Mouse (Mus musculus) kidney, embryonic 15.5 days (tissue): ENCODE results near the gene Aqp7. TPM values are rescaled to one million over a fixed set of nuclear protein-coding genes. Genes with fewer than 3 reads are reported as not detected.

Source experiments
- ATAC-seq: fragments of 200-750 bp; cut with Nextera tagmentation; replicated peaks from 2 replicates; pipeline ENCODE4 v1.8.0; 2017; ENCODE audit warnings: moderate TSS enrichment; ENCODE audit not compliant: low FRiP score
- H3K27ac ChIP-seq: fragments of 300-500 bp; sonication (generic); 2 replicates; pipeline ENCODE4 v1.5.1; 2015; ENCODE audit warnings: mild to moderate bottlenecking, inconsistent platforms
- H3K27me3 ChIP-seq: fragments of 300-500 bp; sonication (generic); 2 replicates; pipeline ENCODE4 v1.6.1; 2015; ENCODE audit warnings: inconsistent platforms
- H3K36me3 ChIP-seq: fragments of 300-500 bp; sonication (generic); 2 replicates; pipeline ENCODE4 v1.6.1; 2015; ENCODE audit warnings: inconsistent platforms
- H3K4me1 ChIP-seq: fragments of 300-500 bp; sonication (generic); 2 replicates; pipeline ENCODE4 v1.6.1; 2015; ENCODE audit warnings: inconsistent platforms
- H3K4me2 ChIP-seq: fragments of 300-500 bp; sonication (generic); 2 replicates; pipeline ENCODE4 v1.6.1; 2015; ENCODE audit warnings: moderate library complexity, mild to moderate bottlenecking, inconsistent platforms
- H3K4me3 ChIP-seq: fragments of 300-500 bp; sonication (generic); replicated peaks from 2 replicates; pipeline ENCODE4 v1.5.1; 2015; ENCODE audit warnings: mild to moderate bottlenecking, inconsistent platforms
- H3K9ac ChIP-seq: fragments of 300-500 bp; sonication (generic); 2 replicates; pipeline ENCODE4 v1.6.1; 2015; ENCODE audit warnings: mild to moderate bottlenecking, inconsistent platforms
- H3K9me3 ChIP-seq: fragments of 300-500 bp; sonication (generic); replicated peaks from 2 replicates; pipeline ENCODE4 v1.6.1; 2016; ENCODE audit warnings: inconsistent platforms
- WGBS: fragments of 180-500 bp; shearing (Covaris S2); methylation state at CpG from one replicate; pipeline ENCODE4 v1.1.7; 2015; ENCODE audit warnings: mixed read lengths; 5-methylcytosine and 5-hydroxymethylcytosine counted together
- polyA plus RNA-seq: library from polyadenylated mRNA; unstranded; fragments of >200 nt; fragmentation: Nextera tagmentation; extraction: Ambion mirVana; gene quantifications from 2 replicates; pipeline ENCODE4 v1.2.1, GENCODE M21; 2015

Aqp7 gene
- polyA plus RNA-seq, 1 experiment from 2014 or later: 0.88 TPM

GRCm38 (mm10) chr4:41056253-41056652 lies 8.3 kb upstream of the Aqp7 start:
- Histone ChIP-seq H3K9ac (no peak overlapping the region), H3K27ac (peak overlapping the region; percentile 81)
- ATAC-seq: peak; percentile 66

GRCm38 (mm10) chr4:41055111-41055510 lies 7.2 kb upstream of the Aqp7 start:
- H3K4me2 ChIP-seq: peak overlapping the region; percentile 46
- H3K36me3 ChIP-seq: no peaks in the 10 kb centered on the region
- H3K9ac ChIP-seq: 0 out of 2 replicates have a peak overlapping the region, but pooled peaks have one; percentile 19
- H3K4me3 ChIP-seq: peak overlapping the region; percentile 11
- ATAC-seq: peak; percentile 49
- no peaks in the 10 kb centered on the region for H3K27me3 ChIP-seq
- no peaks in the 10 kb centered on the region for H3K9me3 ChIP-seq
- WGBS: 16% methylated on average over 13 of the region's 13 CpGs
- peaks cover 36% of the 10 kb centered on the region for H3K4me1 ChIP-seq
- H3K27ac ChIP-seq: peak overlapping the region; percentile 81

More at GRCm38 (mm10) chr4:41056253-41056652, 8.3 kb upstream of the Aqp7 start:
- Histone ChIP-seq H3K27me3 (no peaks in the 10 kb centered on the region), H3K36me3 (no peaks in the 10 kb centered on the region), H3K9me3 (no peaks in the 10 kb centered on the region), H3K4me3 (no peak overlapping the region), H3K4me2 (no peak overlapping the region), H3K4me1 (peaks cover 31% of the 10 kb centered on the region)
- 33% methylated on average over 1 of the region's 1 CpGs for WGBS

GRCm38 (mm10) chr4:41051781-41052180 lies 3.8 kb upstream of the Aqp7 start:
- H3K27me3 ChIP-seq: no peaks in the 10 kb centered on the region
- WGBS: 80% methylated on average over 7 of the region's 7 CpGs
- H3K9me3 ChIP-seq: no peaks in the 10 kb centered on the region
- no peak overlapping the region for H3K27ac ChIP-seq
- ATAC-seq: no peak
- H3K4me1 ChIP-seq: peaks cover 27% of the 10 kb centered on the region
- no peak overlapping the region for H3K9ac ChIP-seq
- no peak overlapping the region for H3K4me2 ChIP-seq
- no peak overlapping the region for H3K4me3 ChIP-seq
- H3K36me3 ChIP-seq: no peaks in the 10 kb centered on the region

DNA sequence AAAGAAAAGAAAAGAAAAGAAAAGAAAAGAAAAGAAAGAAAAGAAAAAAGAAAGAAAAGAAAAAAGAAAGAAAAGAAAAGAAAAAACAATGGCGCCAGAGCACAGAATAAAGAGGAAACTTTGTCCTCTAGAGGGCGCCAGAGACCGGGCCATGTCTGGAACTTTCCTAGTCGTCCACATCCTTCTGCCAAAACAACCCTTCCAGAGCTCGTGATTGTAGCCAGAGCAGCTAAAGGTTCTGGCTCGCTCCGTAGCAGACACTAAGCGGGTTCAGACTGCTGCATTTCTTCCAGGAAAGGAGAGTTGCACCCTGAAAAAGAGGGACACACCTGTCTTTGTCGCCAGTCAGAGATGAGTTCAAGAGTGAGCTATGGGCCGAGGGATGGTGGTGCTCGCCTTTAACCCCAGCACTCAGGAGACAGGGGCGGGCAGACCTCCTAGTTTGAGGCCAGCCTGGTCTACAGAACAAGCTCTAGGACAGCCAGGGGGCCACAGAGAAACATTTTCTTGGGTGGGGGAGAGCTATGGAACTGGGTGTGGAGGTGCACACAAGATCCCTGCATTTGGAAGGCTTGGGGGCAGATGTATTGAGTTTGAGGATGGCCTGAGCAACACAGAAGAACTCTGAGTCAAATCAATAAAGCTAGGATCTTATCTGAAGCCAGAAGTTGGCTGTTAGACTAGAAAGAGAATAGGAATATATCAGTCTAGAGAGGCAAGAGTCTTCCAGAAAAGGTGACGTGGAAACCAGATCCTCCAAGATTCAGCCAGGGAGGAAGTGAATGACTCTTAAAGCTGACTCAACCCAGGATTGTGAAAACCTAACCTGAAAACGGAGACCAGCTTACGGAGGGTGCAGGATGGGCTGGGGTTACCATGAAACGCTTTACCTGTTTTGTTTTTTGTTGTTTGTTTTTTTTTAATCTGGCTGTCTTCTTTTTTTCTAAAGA lies 3.1 kb upstream of the Aqp7 start:
- Histone ChIP-seq H3K4me3 (peak overlapping the region; percentile 20; the same call in 1 of the 2 replicates), H3K4me2 (peak overlapping the region; percentile 53), H3K27me3 (no peaks in the 10 kb centered on the region), H3K4me1 (peaks cover 21% of the 10 kb centered on the region), H3K9ac (no peak overlapping the region), H3K36me3 (no peaks in the 10 kb centered on the region), H3K9me3 (no peaks in the 10 kb centered on the region), H3K27ac (no peak overlapping the region)
- ATAC-seq: 0 out of 2 replicates have a peak, but pooled peaks have one; percentile 30
- WGBS: 33% methylated on average over 16 of the region's 16 CpGs

GRCm38 (mm10) chr4:41048926-41049325 lies 987 bp upstream of the Aqp7 start:
- H3K4me3 ChIP-seq: no peak overlapping the region
- H3K36me3 ChIP-seq: no peaks in the 10 kb centered on the region
- no peaks in the 10 kb centered on the region for H3K9me3 ChIP-seq
- H3K4me2 ChIP-seq: no peak overlapping the region
- H3K4me1 ChIP-seq: peaks cover 5% of the 10 kb centered on the region
- 67% methylated on average over 2 of the region's 2 CpGs for WGBS
- no peak overlapping the region for H3K9ac ChIP-seq
- H3K27ac ChIP-seq: no peak overlapping the region
- no peaks in the 10 kb centered on the region for H3K27me3 ChIP-seq
- ATAC-seq: no peak

DNA sequence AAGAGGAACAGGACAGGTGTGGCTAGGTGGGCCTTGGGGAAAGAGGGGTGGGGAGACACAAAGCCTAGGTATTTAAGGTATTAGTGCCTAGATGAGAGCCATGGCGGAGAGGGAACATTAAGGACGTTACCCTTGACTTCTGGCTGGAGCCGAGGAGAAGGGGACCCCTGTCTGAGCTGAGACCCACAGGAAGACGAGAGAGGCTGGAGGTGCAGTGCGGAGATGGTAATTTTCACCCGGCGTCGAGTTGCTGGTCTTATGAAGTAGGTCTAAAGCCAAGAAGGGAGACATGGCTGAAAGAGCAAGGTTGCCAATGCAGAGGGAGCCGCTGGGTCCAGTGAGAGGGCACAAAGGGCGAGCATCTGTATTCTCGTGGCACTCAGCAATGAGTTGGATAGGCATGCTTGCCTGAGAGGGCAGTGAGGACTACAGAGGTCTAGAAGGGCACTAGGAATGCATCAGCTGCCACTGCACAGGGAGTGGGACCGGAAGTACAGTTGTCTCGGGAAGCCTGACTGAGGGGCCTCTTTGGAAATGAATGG lies 1.6 kb downstream of the Aqp7 start:
- Histone ChIP-seq H3K9ac (no peak overlapping the region), H3K36me3 (no peaks in the 10 kb centered on the region), H3K4me1 (peaks cover 12% of the 10 kb centered on the region), H3K27ac (no peak overlapping the region), H3K27me3 (no peaks in the 10 kb centered on the region), H3K4me3 (no peak overlapping the region), H3K9me3 (no peaks in the 10 kb centered on the region), H3K4me2 (no peak overlapping the region)
- 78% methylated on average over 13 of the region's 13 CpGs for WGBS
- ATAC-seq: no peak

GRCm38 (mm10) chr4:41045288-41045687 lies 2.7 kb downstream of the Aqp7 start:
- Histone ChIP-seq H3K4me2 (no peak overlapping the region), H3K9me3 (no peaks in the 10 kb centered on the region)
- WGBS: 78% methylated on average over 3 of the region's 3 CpGs

GRCm38 (mm10) chr4:41043961-41044360 lies 4.0 kb downstream of the Aqp7 start:
- H3K9ac ChIP-seq: no peak overlapping the region
- no peak overlapping the region for H3K27ac ChIP-seq
- no peaks in the 10 kb centered on the region for H3K27me3 ChIP-seq
- no peaks in the 10 kb centered on the region for H3K9me3 ChIP-seq
- H3K4me1 ChIP-seq: peaks cover 17% of the 10 kb centered on the region
- WGBS: 77% methylated on average over 5 of the region's 5 CpGs
- no peak overlapping the region for H3K4me2 ChIP-seq
- ATAC-seq: no peak
- H3K36me3 ChIP-seq: no peaks in the 10 kb centered on the region
- no peak overlapping the region for H3K4me3 ChIP-seq

More at GRCm38 (mm10) chr4:41045288-41045687, 2.7 kb downstream of the Aqp7 start:
- no peak for ATAC-seq
- Histone ChIP-seq H3K36me3 (no peaks in the 10 kb centered on the region), H3K9ac (no peak overlapping the region), H3K27me3 (no peaks in the 10 kb centered on the region), H3K27ac (no peak overlapping the region), H3K4me3 (no peak overlapping the region), H3K4me1 (peaks cover 16% of the 10 kb centered on the region)

- Histone ChIP-seq H3K27ac (no peak overlapping the region), H3K4me1 (peaks cover 17% of the 10 kb centered on the region), H3K4me3 (no peak overlapping the region), H3K27me3 (no peaks in the 10 kb centered on the region), H3K9ac (no peak overlapping the region), H3K9me3 (no peaks in the 10 kb centered on the region), H3K36me3 (no peaks in the 10 kb centered on the region), H3K4me2 (peak overlapping the region; percentile 12; the same call in 1 of the 2 replicates)
- ATAC-seq: peak; percentile 55; the same call in 1 of the 2 replicates
- 45% methylated on average over 12 of the region's 12 CpGs for WGBS
Observed at GRCm38 (mm10) chr4:41042880-41043279, 5.1 kb downstream of the Aqp7 start.

GRCm38 (mm10) chr4:41040983-41041382 lies 7.0 kb downstream of the Aqp7 start:
- Histone ChIP-seq H3K27me3 (no peaks in the 10 kb centered on the region), H3K9me3 (no peaks in the 10 kb centered on the region), H3K27ac (peak overlapping the region; percentile 56; the same call in 1 of the 2 replicates), H3K4me1 (peaks cover 17% of the 10 kb centered on the region), H3K4me2 (no peak overlapping the region), H3K36me3 (no peaks in the 10 kb centered on the region), H3K9ac (no peak overlapping the region), H3K4me3 (no peak overlapping the region)
- 33% methylated on average over 7 of the region's 7 CpGs for WGBS
- ATAC-seq: peak; percentile 47

- Histone ChIP-seq H3K9ac (no peak overlapping the region), H3K27ac (no peak overlapping the region), H3K9me3 (no peaks in the 10 kb centered on the region), H3K36me3 (no peaks in the 10 kb centered on the region), H3K4me3 (no peak overlapping the region), H3K4me1 (peaks cover 15% of the 10 kb centered on the region), H3K27me3 (no peaks in the 10 kb centered on the region), H3K4me2 (no peak overlapping the region)
- no peak for ATAC-seq
- 55% methylated on average over 3 of the region's 3 CpGs for WGBS
Observed at GRCm38 (mm10) chr4:41037942-41038341, 10.0 kb downstream of the Aqp7 start.

DNA sequence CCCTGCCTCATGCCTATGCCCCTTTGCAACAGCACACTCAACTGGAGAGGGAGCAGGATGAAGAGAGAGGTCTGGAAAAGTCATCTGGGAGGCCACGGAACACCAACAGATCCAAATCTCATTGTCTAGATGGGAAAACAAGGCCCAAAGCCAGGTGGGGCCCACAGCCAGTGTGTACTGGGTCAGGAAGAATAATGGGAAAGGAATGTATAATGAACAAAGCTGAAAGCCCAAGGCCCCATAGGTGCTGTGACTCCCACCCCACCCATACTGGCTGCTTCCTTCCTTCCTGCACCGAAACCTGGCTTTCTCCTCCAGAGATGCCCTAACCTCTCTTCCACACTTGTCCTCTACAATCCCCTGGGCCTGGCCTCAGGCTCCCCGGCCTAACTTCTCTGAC lies 16.7 kb downstream of the Aqp7 start:
- H3K4me2 ChIP-seq: no peak overlapping the region
- no peak for ATAC-seq
- peaks cover 18% of the 10 kb centered on the region for H3K36me3 ChIP-seq
- no peak overlapping the region for H3K9ac ChIP-seq
- H3K27ac ChIP-seq: no peak overlapping the region
- H3K4me1 ChIP-seq: no peaks in the 10 kb centered on the region
- H3K27me3 ChIP-seq: no peaks in the 10 kb centered on the region
- H3K9me3 ChIP-seq: no peaks in the 10 kb centered on the region
- whole genome bisulfite sequencing: 59% methylated on average over 3 of the region's 3 CpGs
- H3K4me3 ChIP-seq: no peak overlapping the region
